Comparison of ENCODE assay signal across 25 mouse cellular contexts in genomic region chr2:173350831-173351230, GRCm38 (mm10).
DNase-seq lines count a peak whose midpoint lies in the region; ATAC-seq and TF ChIP-seq lines count a peak whose summit lies in the region.
"Had no signal": no experiment of that assay in that cellular context is flagged by ENCODE, and none has a peak within 500 bp of the region (broad histone marks: within the 10 kb centered on the region; RNA-seq: fewer than 3 reads in every experiment).

No protein-coding gene starts in this region.

- no peak for TF ChIP-seq CTCF in lung, embryonic 14.5 days (IDR thresholded peaks at IDR 0.05; ENCODE audit: low read depth)
- TF ChIP-seq CTCF in lung, adult 2 months (IDR thresholded peaks at IDR 0.05; ENCODE audit: insufficient read depth, low read length): no peak

- H3K4me1 ChIP-seq in lung, embryonic 14.5 days (ENCODE audit: insufficient read depth): peaks cover 25% of the 10 kb centered on the region; the same call in 1 of the 2 replicates
- peaks cover 4% of the 10 kb centered on the region for H3K4me1 ChIP-seq in lung, adult 2 months (ENCODE audit: control insufficient read depth, insufficient read depth, low read length)
- H3K4me1 ChIP-seq in embryonic facial prominence, embryonic 13.5 days: peaks cover 51% of the 10 kb centered on the region

- no peaks in the 10 kb centered on the region for H3K36me3 ChIP-seq in lung, embryonic 14.5 days (ENCODE audit: insufficient read depth)
- no peaks in the 10 kb centered on the region for H3K36me3 ChIP-seq in embryonic facial prominence, embryonic 13.5 days
- H3K36me3 ChIP-seq in splenic B cell, adult 2 months (ENCODE audit: control insufficient read depth, insufficient read depth, low read length, poor library complexity, severe bottlenecking): no peaks in the 10 kb centered on the region
- H3K36me3 ChIP-seq: forebrain, embryonic 15.5 days; heart, embryonic 13.5 days; midbrain, embryonic 13.5 days; neural tube, embryonic 13.5 days had no signal

- H3K9ac ChIP-seq in lung, embryonic 14.5 days: no peak overlapping the region
- no peak overlapping the region for H3K9ac ChIP-seq in embryonic facial prominence, embryonic 13.5 days
- H3K9ac ChIP-seq: forebrain, embryonic 15.5 days; heart, embryonic 13.5 days; midbrain, embryonic 13.5 days; neural tube, embryonic 13.5 days had no signal

- no peak overlapping the region for H3K4me2 ChIP-seq in lung, embryonic 14.5 days
- H3K4me2 ChIP-seq in embryonic facial prominence, embryonic 13.5 days: no peak overlapping the region
- H3K4me2 ChIP-seq: forebrain, embryonic 15.5 days; heart, embryonic 13.5 days; midbrain, embryonic 13.5 days; neural tube, embryonic 13.5 days had no signal

- H3K9me3 ChIP-seq in lung, embryonic 14.5 days (ENCODE audit: low read depth, low read length): no peaks in the 10 kb centered on the region
- H3K9me3 ChIP-seq in embryonic facial prominence, embryonic 13.5 days: no peaks in the 10 kb centered on the region
- H3K9me3 ChIP-seq: forebrain, embryonic 15.5 days; heart, embryonic 13.5 days; midbrain, embryonic 13.5 days; neural tube, embryonic 13.5 days had no signal

- no peak for TF ChIP-seq POLR2A in lung, adult 2 months (IDR thresholded peaks at IDR 0.05; ENCODE audit: borderline replicate concordance, extremely low read depth, low read depth, low read length)

- ATAC-seq in lung, embryonic 14.5 days (ENCODE audit: insufficient read depth): no peak
- no peak for ATAC-seq in embryonic facial prominence, embryonic 13.5 days (ENCODE audit: insufficient number of reproducible peaks, insufficient read depth, low FRiP score, low TSS enrichment, low read depth)
- ATAC-seq: forebrain, embryonic 15.5 days; hindbrain, postnatal 0 days; intestine, postnatal 0 days; midbrain, embryonic 13.5 days; Patski had no signal

- DNase-seq in lung, embryonic 14.5 days: peak; percentile 17
- DNase-seq in lung, adult 2 months: no peak
- DNase-seq in induced T-regulatory cell, adult 2 months (ENCODE audit: low read depth): peak; percentile 38
- peak; percentile 27 for DNase-seq in splenic B cell, adult 2 months (ENCODE audit: low read depth, low spot score)
- DNase-seq in ovary, postnatal 10 days (ENCODE audit: low spot score): no peak
- no peak for DNase-seq in adrenal gland, adult 8-10 months
- DNase-seq: cerebellum, adult 11 months; cerebellum, adult 9-11 months; gastrocnemius, postnatal 10 days; heart, adult 18-20 months; heart, postnatal 14 days; kidney, postnatal 4 days; lung, postnatal 10 days; right cerebral cortex, adult 18-20 months; right cerebral cortex, postnatal 4 days; thymus, adult 2 months; thymus, postnatal 4 days had no signal

- H3K4me3 ChIP-seq in lung, embryonic 14.5 days (ENCODE audit: low read depth, low read length): no peak overlapping the region
- H3K4me3 ChIP-seq in lung, adult 2 months (replicated peaks; ENCODE audit: extremely low read depth, low read depth, low read length): no peak overlapping the region
- H3K4me3 ChIP-seq in embryonic facial prominence, embryonic 13.5 days: no peak overlapping the region
- H3K4me3 ChIP-seq: forebrain, embryonic 15.5 days; heart, embryonic 13.5 days; midbrain, embryonic 13.5 days; neural tube, embryonic 13.5 days had no signal

- 55% methylated on average over 3 of the region's 3 CpGs for WGBS in lung, embryonic 14.5 days
- 65% methylated on average over 3 of the region's 3 CpGs for WGBS in lung, adult 2 months
- WGBS in embryonic facial prominence, embryonic 13.5 days: 59% methylated on average over 3 of the region's 3 CpGs

- no peaks in the 10 kb centered on the region for H3K27me3 ChIP-seq in lung, embryonic 14.5 days (ENCODE audit: insufficient read depth, low read length)
- H3K27me3 ChIP-seq in embryonic facial prominence, embryonic 13.5 days: no peaks in the 10 kb centered on the region
- H3K27me3 ChIP-seq in splenic B cell, adult 2 months (ENCODE audit: control insufficient read depth, insufficient read depth, low read length, poor library complexity, severe bottlenecking): no peaks in the 10 kb centered on the region
- H3K27me3 ChIP-seq: forebrain, embryonic 15.5 days; heart, embryonic 13.5 days; midbrain, embryonic 13.5 days; neural tube, embryonic 13.5 days; Patski had no signal

- peak overlapping the region; percentile 83; the same call in 1 of the 2 replicates for H3K27ac ChIP-seq in lung, embryonic 14.5 days (ENCODE audit: low read depth)
- H3K27ac ChIP-seq in embryonic facial prominence, embryonic 13.5 days: peak overlapping the region; percentile 94
- H3K27ac ChIP-seq: forebrain, embryonic 15.5 days; midbrain, embryonic 13.5 days had no signal

Comparison
In these comparisons a context has a peak if more than half of its experiments do, and no peak if none do; other contexts are left out.
1. DNase-seq: peak in lung, embryonic 14.5 days (single experiment), induced T-regulatory cell, adult 2 months (single experiment) and splenic B cell, adult 2 months (single experiment); none in lung, adult 2 months (single experiment), ovary, postnatal 10 days (single experiment) and adrenal gland, adult 8-10 months (single experiment).